9 mouse cellular contexts compared by ENCODE assay signal in the genomic region with DNA sequence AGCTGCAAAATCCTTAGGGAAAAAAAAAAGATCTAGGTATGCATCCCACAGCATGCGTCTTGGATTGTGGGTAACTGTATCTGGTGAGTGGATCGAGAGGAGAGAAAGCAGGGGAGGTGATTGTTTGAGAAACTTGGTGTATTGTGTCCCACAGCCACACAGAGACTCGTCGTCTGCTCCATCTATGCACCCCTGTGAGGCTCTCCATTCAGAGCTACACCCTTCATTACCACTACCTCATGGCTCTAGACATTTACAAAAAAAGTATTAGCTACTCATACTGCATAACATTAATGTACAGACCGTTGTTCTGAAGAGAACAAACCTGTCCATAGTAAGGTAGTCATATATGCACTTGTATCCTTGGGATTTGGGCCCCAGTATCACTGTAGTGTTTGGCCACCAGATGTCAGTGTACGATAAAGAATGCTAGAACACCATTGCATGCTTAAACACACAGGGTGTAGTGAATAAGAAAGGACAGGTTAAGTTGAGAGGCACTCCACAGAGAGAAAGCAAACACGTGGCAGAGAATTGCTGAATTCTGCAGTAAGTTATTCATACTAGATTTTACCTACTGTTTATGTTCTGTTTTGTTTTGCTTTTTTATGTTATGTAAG.
A peak's percentile ranks its signal among the peaks of the same experiment; 100 is the strongest.
DNase-seq lines count a peak whose midpoint lies in the region; ATAC-seq lines count a peak whose summit lies in the region.
"Had no signal": no experiment of that assay in that cellular context is flagged by ENCODE, and none has a peak within 500 bp of the region (broad histone marks: within the 10 kb centered on the region; RNA-seq: fewer than 3 reads in every experiment).

No protein-coding gene starts in this region.

- H3K4me3 ChIP-seq in embryonic facial prominence, embryonic 11.5 days (ENCODE audit: low read depth, low read length): no peak overlapping the region
- H3K4me3 ChIP-seq in embryonic facial prominence, embryonic 10.5 days: no peak overlapping the region
- H3K4me3 ChIP-seq: liver, embryonic 13.5 days had no signal

- no peak overlapping the region for H3K9ac ChIP-seq in embryonic facial prominence, embryonic 11.5 days (replicated peaks; ENCODE audit: low read length)
- H3K9ac ChIP-seq: liver, embryonic 13.5 days had no signal

- no peaks in the 10 kb centered on the region for H3K9me3 ChIP-seq in embryonic facial prominence, embryonic 11.5 days (replicated peaks; ENCODE audit: control insufficient read depth, low read length)
- no peaks in the 10 kb centered on the region for H3K9me3 ChIP-seq in embryonic facial prominence, embryonic 10.5 days
- H3K9me3 ChIP-seq: liver, embryonic 13.5 days had no signal

- 54% methylated on average over 7 of the region's 7 CpGs for WGBS in embryonic facial prominence, embryonic 11.5 days
- WGBS in embryonic facial prominence, embryonic 10.5 days: 56% methylated on average over 7 of the region's 7 CpGs

- H3K4me1 ChIP-seq in embryonic facial prominence, embryonic 11.5 days (ENCODE audit: control insufficient read depth, insufficient read depth, low read length): no peaks in the 10 kb centered on the region
- H3K4me1 ChIP-seq in embryonic facial prominence, embryonic 10.5 days: no peaks in the 10 kb centered on the region
- H3K4me1 ChIP-seq: liver, embryonic 13.5 days had no signal

- no peak overlapping the region for H3K27ac ChIP-seq in embryonic facial prominence, embryonic 11.5 days (replicated peaks; ENCODE audit: low read depth, low read length)
- no peak overlapping the region for H3K27ac ChIP-seq in embryonic facial prominence, embryonic 10.5 days (replicated peaks)
- H3K27ac ChIP-seq: liver, embryonic 13.5 days had no signal

- H3K4me2 ChIP-seq in embryonic facial prominence, embryonic 11.5 days (ENCODE audit: low read depth, low read length): no peak overlapping the region
- H3K4me2 ChIP-seq: liver, embryonic 13.5 days had no signal

- no peaks in the 10 kb centered on the region for H3K36me3 ChIP-seq in embryonic facial prominence, embryonic 11.5 days (replicated peaks; ENCODE audit: control insufficient read depth, insufficient read depth, low read depth, low read length)
- H3K36me3 ChIP-seq in embryonic facial prominence, embryonic 10.5 days (replicated peaks): no peaks in the 10 kb centered on the region
- H3K36me3 ChIP-seq: liver, embryonic 13.5 days had no signal

- peak; percentile 61 for DNase-seq in embryonic facial prominence, embryonic 11.5 days (ENCODE audit: low spot score)
- DNase-seq in embryonic facial prominence, embryonic 10.5 days (ENCODE audit: low spot score): no peak
- peak; percentile 53 for DNase-seq in 416B (ENCODE audit: low read depth)
- peak; percentile 17 for DNase-seq in embryo, embryonic 11.5 days (ENCODE audit: low read depth, low spot score)
- peak; percentile 17 to 40 for DNase-seq in kidney, postnatal 36 days
- DNase-seq in retina, adult 2 months (ENCODE audit: low read depth, low spot score): peak; percentile 25
- no peak for DNase-seq in thymus, postnatal 0 days (ENCODE audit: low spot score)
- DNase-seq: liver, embryonic 13.5 days had no signal

- no peaks in the 10 kb centered on the region for H3K27me3 ChIP-seq in embryonic facial prominence, embryonic 11.5 days (ENCODE audit: control insufficient read depth, insufficient read depth, low read length)
- no peaks in the 10 kb centered on the region for H3K27me3 ChIP-seq in embryonic facial prominence, embryonic 10.5 days (replicated peaks; ENCODE audit: low read depth, poor library complexity, severe bottlenecking)
- H3K27me3 ChIP-seq: liver, embryonic 13.5 days had no signal

- 0 out of 2 replicates have a peak, but pooled peaks have one; percentile 59 for ATAC-seq in embryonic facial prominence, embryonic 11.5 days (replicated peaks; ENCODE audit: insufficient number of reproducible peaks, low FRiP score, low TSS enrichment, low read depth)
- no peak for ATAC-seq in monocyte, adult 5-6 weeks (replicated peaks; ENCODE audit: insufficient number of reproducible peaks, low FRiP score, low TSS enrichment, poor library complexity, severe bottlenecking)

Comparison
In these comparisons a context has a peak if more than half of its experiments do, and no peak if none do; other contexts are left out.
1. DNase-seq: peak in embryonic facial prominence, embryonic 11.5 days (single experiment), 416B (single experiment), embryo, embryonic 11.5 days (single experiment), kidney, postnatal 36 days (2 of 2) and retina, adult 2 months (single experiment); none in embryonic facial prominence, embryonic 10.5 days (single experiment) and thymus, postnatal 0 days (single experiment).